Mouse (Mus musculus) cerebellum, adult 2 months (tissue): Measurements from ENCODE around the gene Map4. TPM values are rescaled to one million over a fixed set of nuclear protein-coding genes. Genes with fewer than 3 reads are reported as not detected.
A peak's percentile ranks its signal among the peaks of the same experiment; 100 is the strongest.
"Not testable (repeated sequence)": the region's sequence is repeated elsewhere in the genome, so short reads cannot be mapped to it uniquely, and the experiment has no call there.

Experiments used
- DNase-seq, 2 experiments: peaks; one replicate each; pipeline ENCODE4 v3.0.0; 2021
- H3K27ac ChIP-seq: fragments of 200-500 bp; 2 replicates; pipeline ENCODE4 v1.5.1; 2012; ENCODE audit warnings: low read length, control low read depth, inconsistent platforms; ENCODE audit not compliant: insufficient read depth
- H3K27me3 ChIP-seq: fragments of 200-500 bp; 2 replicates; pipeline ENCODE4 v1.6.1; 2012; ENCODE audit warnings: inconsistent platforms, mild to moderate bottlenecking, low read length, moderate library complexity; ENCODE audit not compliant: control insufficient read depth, insufficient read depth
- H3K4me1 ChIP-seq: fragments of 200-500 bp; 2 replicates; pipeline ENCODE4 v1.6.1; 2011; ENCODE audit warnings: low read length; ENCODE audit not compliant: control insufficient read depth, insufficient read depth
- H3K4me3 ChIP-seq: fragments of 200-500 bp; replicated peaks from 2 replicates; pipeline ENCODE3; 2011; ENCODE audit warnings: mild to moderate bottlenecking, low read depth, low read length, control low read depth; ENCODE audit not compliant: insufficient read depth
- CTCF ChIP-seq: fragments of 200-500 bp; IDR thresholded peaks from 2 replicates; pipeline ENCODE4 v1.5.1; 2011; ENCODE audit warnings: low read depth, mild to moderate bottlenecking, control low read depth, low read length, moderate library complexity, borderline replicate concordance; ENCODE audit not compliant: insufficient read depth
- POLR2A ChIP-seq: fragments of 200-500 bp; IDR thresholded peaks from 2 replicates; pipeline ENCODE4 v1.6.1; 2011; ENCODE audit warnings: low read length, control low read depth, borderline replicate concordance; ENCODE audit not compliant: insufficient read depth
- WGBS: fragments of 180-500 bp; shearing (Covaris S2); methylation state at CpG from one replicate; pipeline ENCODE4 v1.1.7; 2018; 5-methylcytosine and 5-hydroxymethylcytosine counted together
- polyA plus RNA-seq: library from polyadenylated mRNA; depleted of rRNA; stranded (reverse); fragments of >200 nt; gene quantifications from 2 replicates; pipeline ENCODE4 v1.2.3, GENCODE M21; 2012

Map4 gene
- polyA plus RNA-seq, 1 experiment: 576 TPM

DNA sequence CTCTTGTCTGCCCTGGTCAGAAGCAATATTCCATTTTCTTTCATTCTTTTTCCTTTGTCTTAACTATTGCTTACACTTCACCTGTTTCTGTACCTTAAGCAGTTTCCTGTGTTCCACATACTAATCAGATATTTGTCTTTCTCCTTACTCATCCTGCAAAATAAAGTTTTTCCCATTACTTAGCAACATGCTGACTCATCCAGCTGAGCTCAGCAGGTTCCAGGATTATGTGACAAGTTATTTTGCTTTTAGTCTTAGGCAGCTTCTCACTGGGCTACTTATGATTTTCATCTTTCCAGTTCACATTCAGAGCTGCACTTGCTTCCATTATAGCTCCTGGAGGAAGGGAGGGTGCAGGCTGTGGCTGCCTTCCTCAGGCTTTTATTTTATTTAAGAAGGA lies 133.4 kb downstream of the Map4 start:
- H3K27me3 ChIP-seq: no peaks in the 10 kb centered on the region
- no peak overlapping the region for H3K4me3 ChIP-seq
- H3K27ac ChIP-seq: no peak overlapping the region
- peaks cover 13% of the 10 kb centered on the region for H3K4me1 ChIP-seq
- DNase-seq: no peak
- TF ChIP-seq CTCF (no peak), POLR2A (no peak)

DNA sequence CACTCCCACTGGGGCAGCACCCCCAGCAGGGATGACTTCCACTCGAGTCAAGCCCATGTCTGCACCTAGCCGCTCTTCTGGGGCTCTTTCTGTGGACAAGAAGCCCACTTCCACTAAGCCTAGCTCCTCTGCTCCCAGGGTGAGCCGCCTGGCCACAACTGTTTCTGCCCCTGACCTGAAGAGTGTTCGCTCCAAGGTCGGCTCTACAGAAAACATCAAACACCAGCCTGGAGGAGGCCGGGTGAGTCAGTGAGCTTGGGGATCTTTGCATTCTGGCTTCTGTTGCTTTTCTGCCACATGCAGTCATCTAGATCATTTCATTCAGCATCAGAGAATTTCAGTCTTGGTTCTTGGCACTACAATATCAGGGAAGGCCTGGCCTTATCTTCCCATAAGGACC lies 137.5 kb downstream of the Map4 start:
- DNase-seq: no peak
- WGBS: 84% methylated on average over 6 of the region's 6 CpGs
- no peak overlapping the region for H3K27ac ChIP-seq
- H3K4me1 ChIP-seq: peaks cover 21% of the 10 kb centered on the region
- no peaks in the 10 kb centered on the region for H3K27me3 ChIP-seq
- no peak for TF ChIP-seq CTCF
- TF ChIP-seq POLR2A: no peak
- no peak overlapping the region for H3K4me3 ChIP-seq

DNA sequence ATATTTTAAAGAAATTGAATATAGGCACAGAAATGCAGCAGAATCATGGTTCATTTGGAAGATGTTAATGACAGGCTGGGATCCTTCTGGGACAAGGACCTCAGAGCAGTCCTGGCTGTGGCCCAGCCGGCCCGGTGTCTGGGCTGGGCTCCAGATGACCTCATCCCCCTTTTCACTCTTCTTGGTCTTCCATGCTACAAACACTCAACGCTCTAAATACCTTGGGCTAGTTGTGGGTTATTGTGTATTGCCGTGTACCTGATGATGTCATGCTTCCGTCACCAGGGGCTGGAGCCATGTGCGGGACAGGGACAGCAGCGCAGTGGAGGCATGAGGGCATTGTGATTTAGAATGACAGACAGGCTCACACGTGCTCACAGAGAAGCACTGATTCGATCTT lies 139.1 kb downstream of the Map4 start:
- DNase-seq: peak; percentile 84 to 86
- TF ChIP-seq POLR2A (no peak), CTCF (no peak)
- H3K27ac ChIP-seq: peak overlapping the region; percentile 14
- no peaks in the 10 kb centered on the region for H3K27me3 ChIP-seq
- H3K4me1 ChIP-seq: peaks cover 18% of the 10 kb centered on the region
- WGBS: 5% methylated on average over 9 of the region's 9 CpGs
- H3K4me3 ChIP-seq: no peak overlapping the region

DNA sequence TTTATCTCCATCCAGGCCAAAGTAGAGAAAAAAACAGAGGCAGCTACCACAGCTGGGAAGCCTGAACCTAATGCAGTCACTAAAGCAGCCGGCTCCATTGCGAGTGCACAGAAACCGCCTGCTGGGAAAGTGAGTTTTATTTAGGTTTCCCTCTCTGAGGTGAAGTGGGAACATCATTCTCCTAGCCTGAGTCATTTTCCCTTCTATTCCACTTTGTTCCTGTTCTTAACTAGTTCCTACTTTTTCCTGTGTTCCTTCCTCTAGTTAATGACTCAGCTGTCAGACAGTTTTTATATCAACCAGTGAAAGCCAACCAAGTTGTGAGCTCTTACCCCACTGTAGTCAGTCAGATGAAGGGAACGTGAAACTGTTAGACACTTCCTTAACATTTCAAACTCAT lies 139.8 kb downstream of the Map4 start:
- 58% methylated on average over 4 of the region's 4 CpGs for WGBS
- peak overlapping the region; percentile 14; the same call in 1 of the 2 replicates for H3K27ac ChIP-seq
- H3K27me3 ChIP-seq: no peaks in the 10 kb centered on the region
- no peak for TF ChIP-seq POLR2A
- no peak for TF ChIP-seq CTCF
- DNase-seq: no peak
- H3K4me1 ChIP-seq: peaks cover 18% of the 10 kb centered on the region
- no peak overlapping the region for H3K4me3 ChIP-seq

DNA sequence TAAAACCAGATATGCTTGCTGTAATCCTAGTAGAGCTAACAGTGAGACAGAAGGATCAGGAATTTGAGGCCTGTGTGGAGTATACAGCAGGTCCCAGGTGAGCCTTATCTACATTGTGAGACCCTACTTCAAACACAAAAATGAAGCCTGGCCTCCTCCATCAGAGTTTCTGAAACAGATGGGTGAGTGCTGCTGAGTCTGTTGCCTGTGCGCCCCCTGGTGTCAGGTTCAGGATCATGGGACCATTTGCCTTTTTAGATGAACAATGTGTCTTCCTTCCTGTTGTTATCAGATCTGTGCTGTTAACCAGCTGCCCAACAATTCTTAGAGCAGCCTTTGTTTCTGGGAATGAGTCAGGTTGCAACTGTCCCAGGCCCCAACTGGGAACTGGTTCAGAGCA lies 140.6 kb downstream of the Map4 start:
- TF ChIP-seq POLR2A (no peak), CTCF (peak; percentile 93)
- WGBS: 2% methylated on average over 1 of the region's 1 CpGs
- peak overlapping the region; percentile 11; the same call in 1 of the 2 replicates for H3K27ac ChIP-seq
- peaks cover 18% of the 10 kb centered on the region for H3K4me1 ChIP-seq
- H3K27me3 ChIP-seq: no peaks in the 10 kb centered on the region
- no peak overlapping the region for H3K4me3 ChIP-seq
- peak; percentile 78 to 87 for DNase-seq

DNA sequence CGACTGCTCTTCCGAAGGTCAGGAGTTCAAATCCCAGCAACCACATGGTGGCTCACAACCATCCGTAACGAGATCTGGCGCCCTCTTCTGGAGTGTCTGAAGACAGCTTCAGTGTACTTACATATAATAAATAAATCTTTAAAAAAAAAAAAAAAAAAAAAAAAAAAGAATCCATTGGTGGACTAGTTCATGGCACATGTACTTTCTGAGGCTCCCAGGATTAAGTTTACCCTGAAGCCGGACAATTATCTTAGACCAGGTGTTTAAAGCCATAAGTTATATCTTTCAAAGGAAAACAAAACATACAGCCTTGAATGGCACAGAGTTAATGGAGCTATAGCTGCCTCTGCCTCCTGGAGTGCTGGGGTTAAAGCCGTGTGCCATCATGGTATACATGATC lies 145.2 kb downstream of the Map4 start:
- H3K4me3 ChIP-seq, DNase-seq, H3K4me1 ChIP-seq, H3K27ac ChIP-seq, H3K27me3 ChIP-seq: not testable (repeated sequence)
- 71% methylated on average over 5 of the region's 7 CpGs for whole genome bisulfite sequencing

DNA sequence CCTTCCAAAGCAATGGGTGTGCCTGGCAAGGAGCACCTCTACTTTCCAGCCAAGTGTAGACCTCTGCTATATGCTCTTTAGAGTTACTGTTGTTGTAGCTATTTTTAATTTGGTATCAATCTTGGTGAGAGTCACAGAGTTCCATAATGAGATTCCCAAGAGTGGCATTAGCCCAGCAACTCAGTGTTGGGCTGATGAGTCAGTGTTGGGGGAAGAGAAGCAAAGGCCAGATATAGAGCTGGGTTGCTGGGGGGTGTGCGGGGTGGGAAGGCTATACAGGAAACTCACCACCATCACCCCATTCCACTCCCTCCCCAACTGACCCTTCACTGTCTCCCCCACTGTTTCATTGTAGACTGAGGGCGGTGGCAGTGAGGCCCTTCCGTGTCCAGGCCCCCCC lies 149.8 kb downstream of the Map4 start:
- no peak overlapping the region for H3K27ac ChIP-seq
- WGBS: 48% methylated on average over 3 of the region's 3 CpGs
- no peak for TF ChIP-seq POLR2A
- no peak for TF ChIP-seq CTCF

DNA sequence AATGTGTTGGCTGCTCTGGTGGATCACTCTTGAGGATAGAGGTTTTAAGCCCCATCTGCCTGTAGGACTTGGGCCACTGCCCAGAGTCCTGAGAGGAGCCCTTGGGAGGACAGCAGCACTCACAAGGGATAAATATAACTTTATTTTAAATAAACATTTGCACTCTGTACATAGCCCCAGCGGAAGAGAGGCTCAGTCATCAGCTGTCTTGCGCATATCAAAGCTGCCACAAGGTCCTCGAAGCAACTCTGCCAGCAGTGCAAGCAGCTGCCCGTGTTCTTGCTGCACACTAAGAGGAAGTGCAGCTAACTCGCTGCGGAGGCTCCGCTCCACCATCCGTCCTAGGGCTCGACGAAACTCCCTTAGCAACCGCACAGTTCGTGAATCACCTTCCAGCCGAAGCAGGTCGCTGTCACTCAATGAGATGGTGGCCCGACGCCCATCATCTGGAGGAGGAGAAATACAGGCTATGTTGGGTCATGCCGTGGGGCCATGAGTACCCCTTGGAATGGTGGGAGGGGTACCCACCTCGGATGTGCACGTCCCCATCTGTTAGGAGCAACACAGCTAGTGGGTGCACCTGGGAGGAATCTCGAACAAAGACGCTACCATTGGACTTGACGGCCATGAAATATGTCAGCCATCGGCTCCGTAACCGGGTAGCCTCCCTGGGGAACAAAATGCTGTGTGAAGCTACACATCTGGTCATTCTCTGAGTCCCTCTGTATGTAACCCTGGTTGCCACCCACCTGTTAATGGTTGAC lies 153.1 kb downstream of the Map4 start:
- H3K4me1 ChIP-seq: no peaks in the 10 kb centered on the region
- WGBS: 45% methylated on average over 25 of the region's 25 CpGs
- peak; percentile 33 to 47 for DNase-seq
- TF ChIP-seq CTCF (no peak), POLR2A (no peak)
- no peaks in the 10 kb centered on the region for H3K27me3 ChIP-seq
- no peak overlapping the region for H3K4me3 ChIP-seq
- H3K27ac ChIP-seq: no peak overlapping the region

More for the DNA sequence above, 149.8 kb downstream of the Map4 start:
- no peaks in the 10 kb centered on the region for H3K4me1 ChIP-seq
- DNase-seq: no peak
- no peaks in the 10 kb centered on the region for H3K27me3 ChIP-seq
- no peak overlapping the region for H3K4me3 ChIP-seq
